Mouse (Mus musculus) MN1 (cell line): ENCODE results near the gene Bcl2l11.
"Not testable (repeated sequence)": the region's sequence is repeated elsewhere in the genome, so short reads cannot be mapped to it uniquely, and the experiment has no call there.

Experiments used
- DNase-seq: peaks from one replicate; pipeline ENCODE4 v3.0.0-alpha.2; 2016; ENCODE audit warnings: low spot score

Gene Bcl2l11

GRCm38 (mm10) chr2:128125635-128126470 is at the start of gene Bcl2l11:
Bcl2l11 (plus strand) TSS chr2:128126038.
- DNase-seq, result no peak

GRCm38 (mm10) chr2:128076936-128077335 is 48.9 kb upstream of the Bcl2l11 start:
- DNase-seq, result no peak

- peak; percentile 71 for DNase-seq
These were observed 47.0 kb upstream of the Bcl2l11 start for GRCm38 (mm10) chr2:128078859-128079258.

- DNase-seq, result no peak
These were observed 46.5 kb upstream of the Bcl2l11 start for GRCm38 (mm10) chr2:128079316-128079715.

- no peak for DNase-seq
These were observed 42.0 kb upstream of the Bcl2l11 start for GRCm38 (mm10) chr2:128083844-128084243.

- DNase-seq, result no peak
These were observed 41.2 kb upstream of the Bcl2l11 start for GRCm38 (mm10) chr2:128084607-128085006.

GRCm38 (mm10) chr2:128085481-128085880 is 40.4 kb upstream of the Bcl2l11 start:
- no peak for DNase-seq

- no peak for DNase-seq
These were observed 39.4 kb upstream of the Bcl2l11 start for GRCm38 (mm10) chr2:128086301-128086886.

GRCm38 (mm10) chr2:128086996-128087526 is 38.8 kb upstream of the Bcl2l11 start:
- DNase-seq, result no peak

- DNase-seq, result no peak
These were observed 37.9 kb upstream of the Bcl2l11 start for GRCm38 (mm10) chr2:128087798-128088545.

GRCm38 (mm10) chr2:128090283-128090885 is 35.5 kb upstream of the Bcl2l11 start:
- DNase-seq, result no peak

- DNase-seq, result no peak
These were observed 34.1 kb upstream of the Bcl2l11 start for GRCm38 (mm10) chr2:128091431-128092369.

GRCm38 (mm10) chr2:128092451-128092850 is 33.4 kb upstream of the Bcl2l11 start:
- DNase-seq, result no peak

- peak; percentile 28 for DNase-seq
These were observed 31.6 kb upstream of the Bcl2l11 start for GRCm38 (mm10) chr2:128094196-128094595.

GRCm38 (mm10) chr2:128094602-128095001 is 31.2 kb upstream of the Bcl2l11 start:
- no peak for DNase-seq

GRCm38 (mm10) chr2:128095270-128095669 is 30.6 kb upstream of the Bcl2l11 start:
- no peak for DNase-seq

- no peak for DNase-seq
These were observed 29.8 kb upstream of the Bcl2l11 start for GRCm38 (mm10) chr2:128096070-128096469.

GRCm38 (mm10) chr2:128098118-128098517 is 27.7 kb upstream of the Bcl2l11 start:
- DNase-seq, result not testable (repeated sequence)

GRCm38 (mm10) chr2:128102086-128102485 is 23.8 kb upstream of the Bcl2l11 start:
- DNase-seq, result no peak

- no peak for DNase-seq
These were observed 21.0 kb upstream of the Bcl2l11 start for GRCm38 (mm10) chr2:128104815-128105214.

GRCm38 (mm10) chr2:128105651-128106050 is 20.2 kb upstream of the Bcl2l11 start:
- no peak for DNase-seq
